Mouse (Mus musculus) midbrain, embryonic 10.5 days (tissue): ENCODE measurements around the gene Rpl35a. TPM values are rescaled to one million over a fixed set of nuclear protein-coding genes. Genes with fewer than 3 reads are reported as not detected.

Source experiments
- DNase-seq: peaks from one replicate; pipeline ENCODE4 v3.0.0-alpha.2; 2017; ENCODE audit warnings: low spot score
- H3K27ac ChIP-seq: fragments of 300-500 bp; sonication (generic); replicated peaks from 2 replicates; pipeline ENCODE4 v1.5.1; 2016; ENCODE audit warnings: mild to moderate bottlenecking
- H3K27me3 ChIP-seq: fragments of 300-500 bp; sonication (generic); 2 replicates; pipeline ENCODE4 v1.6.1; 2016; ENCODE audit warnings: low read depth, mild to moderate bottlenecking; ENCODE audit not compliant: poor library complexity, severe bottlenecking
- H3K36me3 ChIP-seq: fragments of 300-500 bp; sonication (generic); 2 replicates; pipeline ENCODE4 v1.6.1; 2016; ENCODE audit warnings: mild to moderate bottlenecking, moderate library complexity
- H3K4me1 ChIP-seq: fragments of 300-500 bp; sonication (generic); 2 replicates; pipeline ENCODE4 v1.6.1; 2016
- H3K4me3 ChIP-seq: fragments of 300-500 bp; sonication (generic); 2 replicates; pipeline ENCODE4 v1.5.1; 2016; ENCODE audit warnings: mild to moderate bottlenecking, moderate library complexity
- H3K9me3 ChIP-seq: fragments of 300-500 bp; sonication (generic); replicated peaks from 2 replicates; pipeline ENCODE4 v1.6.1; 2016; ENCODE audit warnings: mild to moderate bottlenecking
- WGBS: fragments of 180-500 bp; shearing (Covaris S2); methylation state at CpG from one replicate; pipeline ENCODE4 v1.1.7; 2016; 5-methylcytosine and 5-hydroxymethylcytosine counted together
- polyA plus RNA-seq: library from polyadenylated mRNA; unstranded; fragments of >200 nt; fragmentation: Nextera tagmentation; extraction: Ambion mirVana; gene quantifications from 2 replicates; pipeline ENCODE4 v1.2.1, GENCODE M21; 2016

Gene Rpl35a
- 787 and 975 TPM in 2 replicates for polyA plus RNA-seq

DNA sequence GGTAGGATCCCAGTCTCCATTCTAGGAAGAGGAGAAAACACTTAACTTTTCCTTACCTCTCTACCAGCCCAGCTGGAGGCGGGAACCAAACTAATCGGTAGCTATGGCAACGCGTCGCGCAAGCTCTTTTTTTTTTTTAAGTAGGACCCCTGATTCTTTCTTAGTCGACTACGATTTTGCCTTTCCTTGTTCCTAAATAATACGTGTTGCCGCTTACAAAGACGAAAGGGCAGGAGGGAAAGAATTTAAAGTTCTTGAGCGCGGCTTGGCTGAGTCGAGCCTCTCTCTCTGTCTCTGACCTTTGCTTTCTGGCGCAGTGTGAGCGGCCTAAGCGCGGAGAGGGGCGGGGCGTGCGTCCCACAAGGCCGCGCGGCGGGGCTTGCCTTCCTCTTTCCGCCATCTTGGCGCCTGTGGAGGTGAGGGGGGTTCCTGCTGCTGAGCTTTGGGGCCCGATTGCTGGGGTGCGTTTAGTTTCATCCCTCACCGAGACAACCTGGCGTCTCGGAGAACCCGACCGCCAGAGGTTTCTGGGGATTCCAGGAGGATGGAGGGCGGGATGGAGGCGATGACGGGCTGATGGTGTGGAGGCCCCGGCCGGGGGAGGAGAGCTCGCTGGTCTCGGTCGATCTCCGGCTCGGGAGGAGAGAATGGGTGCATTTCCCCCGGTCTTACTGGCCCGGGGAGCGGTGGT is at the start of gene Rpl35a, which contains the start of gene Iqcg:
TSS of gene Rpl35a (plus strand) at position 359 of the 691 bp plus-strand sequence.
TSS of gene Iqcg (minus strand) at position 124 of the 691 bp plus-strand sequence.
- under 1% methylated on average over 47 of the region's 47 CpGs for WGBS

DNA sequence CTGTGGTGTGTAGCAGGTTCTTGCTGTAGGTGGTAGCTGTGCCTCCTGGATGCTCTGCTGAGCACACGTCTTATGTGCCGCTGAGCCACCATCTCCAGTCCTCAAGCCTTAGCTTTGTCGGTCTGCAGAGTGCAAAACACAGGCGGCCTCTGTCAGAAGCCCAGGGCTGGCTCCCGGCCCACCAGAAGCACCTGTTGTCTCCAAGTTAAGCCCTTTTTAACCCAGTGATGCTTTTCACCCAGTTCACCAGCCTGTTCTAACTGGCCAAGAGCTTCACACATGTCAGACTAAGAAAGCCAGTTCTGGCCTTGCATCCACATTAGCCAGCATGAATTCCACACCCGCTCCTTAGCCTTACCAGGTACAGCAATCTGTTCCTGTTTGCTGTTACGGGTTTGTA is 49.4 kb upstream of the Rpl35a start:
- DNase-seq: no peak
- Histone ChIP-seq H3K27ac (no peak overlapping the region), H3K9me3 (no peaks in the 10 kb centered on the region), H3K4me1 (no peaks in the 10 kb centered on the region), H3K4me3 (no peak overlapping the region), H3K27me3 (no peaks in the 10 kb centered on the region), H3K36me3 (peaks cover 91% of the 10 kb centered on the region)
- 94% methylated on average over 7 of the region's 7 CpGs for WGBS

More for the DNA sequence above, at the start of gene Rpl35a, which contains the start of gene Iqcg:
- Histone ChIP-seq H3K27me3 (no peaks in the 10 kb centered on the region), H3K27ac (peak within 1 kb of the TSS; percentile 97), H3K4me3 (peak within 1 kb of the TSS; percentile 90), H3K36me3 (peaks cover 36% of the 10 kb centered on the region), H3K9me3 (no peaks in the 10 kb centered on the region), H3K4me1 (peaks cover 24% of the 10 kb centered on the region)
- peak; percentile 90 for DNase-seq

DNA sequence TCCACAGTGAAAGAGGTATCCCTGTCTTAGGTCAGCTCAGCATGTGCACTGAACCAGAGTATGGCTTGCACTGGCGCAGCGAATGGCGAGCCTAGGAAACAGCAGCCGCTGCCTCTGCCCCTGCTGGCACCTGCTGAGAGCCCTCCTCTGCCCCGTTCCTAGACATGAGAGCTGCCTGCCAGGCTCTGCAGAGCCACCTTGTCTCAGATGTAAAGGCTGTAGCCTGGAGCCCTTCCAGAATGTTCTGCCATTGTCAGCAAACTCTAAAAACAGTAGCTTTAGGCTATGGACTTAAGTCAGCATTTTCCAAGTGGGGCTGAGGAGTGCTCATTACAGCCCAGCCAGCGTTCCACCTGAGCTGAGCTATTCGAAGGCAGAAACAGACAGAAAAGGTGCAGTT is 48.8 kb upstream of the Rpl35a start:
- 84% methylated on average over 7 of the region's 7 CpGs for WGBS
- no peak for DNase-seq
- H3K27ac ChIP-seq: no peak overlapping the region
- H3K9me3 ChIP-seq: no peaks in the 10 kb centered on the region
- no peaks in the 10 kb centered on the region for H3K4me1 ChIP-seq
- H3K4me3 ChIP-seq: no peak overlapping the region
- H3K36me3 ChIP-seq: peaks cover 93% of the 10 kb centered on the region
- no peaks in the 10 kb centered on the region for H3K27me3 ChIP-seq

DNA sequence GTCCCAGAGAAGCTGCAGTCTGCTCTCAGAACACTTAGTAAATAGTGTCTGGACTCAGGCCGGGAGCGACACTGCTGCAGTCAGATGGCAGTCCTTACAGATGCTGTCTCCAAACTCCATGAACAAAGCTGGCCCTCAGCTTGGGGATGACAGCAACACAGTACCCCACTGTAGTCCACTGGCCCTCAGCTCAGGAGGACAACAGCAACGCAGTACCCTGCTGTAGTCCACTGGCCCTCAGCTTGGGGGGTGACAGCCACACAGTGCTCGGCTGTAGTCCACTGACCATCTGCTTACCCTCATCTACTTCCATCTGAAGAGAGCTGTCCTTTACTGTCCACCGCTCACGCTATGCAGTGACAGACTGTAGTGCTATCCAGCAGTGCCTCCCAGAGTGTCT is 46.1 kb upstream of the Rpl35a start:
- H3K4me3 ChIP-seq: no peak overlapping the region
- no peaks in the 10 kb centered on the region for H3K4me1 ChIP-seq
- peaks cover 97% of the 10 kb centered on the region for H3K36me3 ChIP-seq
- DNase-seq: no peak
- WGBS: 94% methylated on average over 6 of the region's 6 CpGs
- no peaks in the 10 kb centered on the region for H3K9me3 ChIP-seq
- H3K27me3 ChIP-seq: no peaks in the 10 kb centered on the region
- H3K27ac ChIP-seq: no peak overlapping the region

DNA sequence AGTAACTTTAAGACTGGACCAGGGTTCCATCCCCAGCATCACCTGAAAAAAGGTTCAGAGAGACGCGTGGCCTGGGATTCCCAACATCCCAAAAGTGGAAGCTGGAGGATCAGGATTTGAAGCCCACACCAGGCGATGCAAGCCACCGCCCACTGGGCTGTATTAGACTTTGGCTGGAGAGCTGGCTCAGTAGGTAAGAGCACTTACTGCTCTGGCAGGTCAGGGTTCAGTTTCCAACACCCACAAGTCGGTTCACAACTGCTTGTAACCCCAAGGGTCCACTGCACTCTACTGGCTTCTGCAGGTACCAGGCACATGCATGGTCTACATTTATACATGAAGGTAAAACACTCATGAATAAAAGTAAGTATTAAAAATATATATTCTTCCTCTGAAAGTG is 42.5 kb upstream of the Rpl35a start:
- Histone ChIP-seq H3K27me3 (no peaks in the 10 kb centered on the region), H3K4me1 (no peaks in the 10 kb centered on the region), H3K27ac (no peak overlapping the region), H3K4me3 (no peak overlapping the region), H3K9me3 (no peaks in the 10 kb centered on the region), H3K36me3 (peaks cover 69% of the 10 kb centered on the region)
- WGBS: 93% methylated on average over 5 of the region's 5 CpGs
- no peak for DNase-seq

DNA sequence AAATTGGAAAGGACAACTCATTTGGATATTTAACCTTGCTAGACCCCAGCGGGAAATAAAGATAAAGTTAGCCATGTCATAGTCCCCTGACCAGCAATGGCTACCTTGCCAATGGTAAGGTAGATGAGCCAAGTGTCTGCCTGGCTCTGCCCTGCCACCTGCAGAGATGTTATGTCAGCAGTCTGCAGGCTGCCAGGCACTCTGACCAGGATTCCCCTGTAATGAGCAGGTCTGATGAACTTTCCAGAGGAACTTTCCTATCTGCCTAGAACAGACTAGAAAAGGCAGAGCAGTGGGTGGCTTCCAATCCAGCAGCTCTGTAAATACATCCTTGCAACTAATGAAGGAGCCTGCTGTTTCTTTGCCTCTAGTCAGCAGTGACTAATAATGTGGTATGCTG is 41.3 kb upstream of the Rpl35a start:
- H3K27ac ChIP-seq: no peak overlapping the region
- H3K27me3 ChIP-seq: no peaks in the 10 kb centered on the region
- peaks cover 58% of the 10 kb centered on the region for H3K36me3 ChIP-seq
- no peak for DNase-seq
- no peak overlapping the region for H3K4me3 ChIP-seq
- H3K9me3 ChIP-seq: no peaks in the 10 kb centered on the region
- 91% methylated on average over 1 of the region's 1 CpGs for WGBS
- 0 out of 2 replicates have a peak, but pooled peaks cover 3% of the 10 kb centered on the region for H3K4me1 ChIP-seq

DNA sequence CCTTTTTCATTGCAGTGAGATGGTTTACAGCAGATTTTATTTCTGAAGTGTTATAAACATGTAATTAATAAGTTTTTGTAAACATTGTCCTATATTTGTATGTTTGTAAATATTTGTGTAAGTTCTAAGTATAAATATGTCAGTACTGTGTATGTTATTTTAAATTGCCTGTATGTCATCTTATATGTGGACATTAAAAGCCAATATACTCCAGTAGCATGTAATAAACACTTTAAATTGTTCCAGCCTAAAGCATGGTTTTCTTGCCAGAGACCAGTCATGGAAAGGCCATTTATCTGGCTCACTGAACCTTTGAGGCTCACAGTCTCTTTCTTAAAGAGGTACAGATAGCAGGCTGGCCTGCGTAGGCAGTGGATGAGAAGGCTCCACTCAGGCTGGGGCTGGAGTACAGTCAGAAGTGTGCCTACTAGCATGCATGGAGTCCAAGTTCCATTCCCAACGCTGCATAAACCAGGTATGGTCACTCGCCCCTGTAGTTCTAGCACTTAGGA is 40.8 kb upstream of the Rpl35a start:
- H3K36me3 ChIP-seq: peaks cover 53% of the 10 kb centered on the region
- H3K9me3 ChIP-seq: no peaks in the 10 kb centered on the region
- H3K4me1 ChIP-seq: 0 out of 2 replicates have a peak, but pooled peaks cover 3% of the 10 kb centered on the region
- 97% methylated on average over 3 of the region's 3 CpGs for WGBS
- no peak overlapping the region for H3K4me3 ChIP-seq
- no peaks in the 10 kb centered on the region for H3K27me3 ChIP-seq
- no peak for DNase-seq
- no peak overlapping the region for H3K27ac ChIP-seq

DNA sequence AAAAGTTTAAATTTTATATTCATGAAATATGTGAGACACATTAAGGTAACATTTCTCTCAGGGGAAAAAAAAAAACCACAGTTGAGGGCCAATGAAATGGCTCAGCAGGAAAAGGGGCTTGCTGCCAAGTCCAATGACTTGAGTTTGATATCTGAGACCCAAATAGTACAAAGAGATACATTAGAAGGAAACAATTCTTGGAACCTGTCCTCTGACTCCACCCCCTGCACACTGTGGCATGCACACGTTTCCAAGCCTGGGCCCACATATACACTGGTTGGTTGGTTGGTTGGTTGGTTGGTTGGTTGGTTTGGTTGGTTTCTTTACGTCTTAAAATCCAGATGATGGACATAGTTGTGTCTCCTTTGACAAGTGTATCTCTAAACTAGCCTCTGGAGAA is 40.3 kb upstream of the Rpl35a start:
- Histone ChIP-seq H3K4me1 (0 out of 2 replicates have a peak, but pooled peaks cover 3% of the 10 kb centered on the region), H3K27me3 (no peaks in the 10 kb centered on the region), H3K9me3 (no peaks in the 10 kb centered on the region), H3K27ac (no peak overlapping the region), H3K4me3 (no peak overlapping the region), H3K36me3 (peaks cover 48% of the 10 kb centered on the region)
- WGBS: 96% methylated on average over 2 of the region's 2 CpGs
- no peak for DNase-seq

DNA sequence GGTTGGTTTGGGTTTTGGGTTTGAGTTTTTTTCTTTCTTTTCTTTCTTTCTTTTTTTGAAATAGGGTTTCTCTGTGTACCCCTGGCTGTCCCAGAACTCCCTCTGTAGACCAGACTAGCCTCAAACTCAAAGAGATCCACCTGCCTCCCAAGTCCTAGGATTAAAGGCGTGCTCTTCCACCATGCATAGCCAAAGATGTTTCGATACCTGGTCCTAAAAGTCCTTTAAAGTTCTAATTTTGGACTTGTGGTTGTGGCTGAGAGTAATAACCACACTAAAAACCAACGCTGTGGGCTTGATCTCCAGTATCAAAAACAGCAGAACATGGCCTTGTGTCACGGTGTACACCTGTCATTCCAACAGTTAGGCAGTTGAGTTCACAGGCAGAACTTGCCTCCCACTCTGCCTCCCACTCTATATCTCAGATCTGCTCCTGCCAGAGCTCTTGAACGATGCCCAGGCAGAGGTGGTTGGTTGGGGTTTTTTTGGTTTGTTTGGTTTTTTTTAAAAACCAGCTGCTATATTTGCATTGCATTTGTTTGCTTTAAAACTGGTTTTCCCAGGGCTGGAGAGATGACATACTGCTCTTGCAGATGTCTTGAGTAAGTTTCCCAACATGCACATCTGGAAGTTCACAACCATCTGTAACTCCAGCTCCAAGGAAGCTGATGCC is 38.4 kb upstream of the Rpl35a start:
- Histone ChIP-seq H3K4me3 (no peak overlapping the region), H3K27me3 (no peaks in the 10 kb centered on the region), H3K4me1 (0 out of 2 replicates have a peak, but pooled peaks cover 3% of the 10 kb centered on the region), H3K27ac (no peak overlapping the region), H3K36me3 (peaks cover 32% of the 10 kb centered on the region), H3K9me3 (no peaks in the 10 kb centered on the region)
- WGBS: 93% methylated on average over 5 of the region's 5 CpGs
- DNase-seq: no peak

DNA sequence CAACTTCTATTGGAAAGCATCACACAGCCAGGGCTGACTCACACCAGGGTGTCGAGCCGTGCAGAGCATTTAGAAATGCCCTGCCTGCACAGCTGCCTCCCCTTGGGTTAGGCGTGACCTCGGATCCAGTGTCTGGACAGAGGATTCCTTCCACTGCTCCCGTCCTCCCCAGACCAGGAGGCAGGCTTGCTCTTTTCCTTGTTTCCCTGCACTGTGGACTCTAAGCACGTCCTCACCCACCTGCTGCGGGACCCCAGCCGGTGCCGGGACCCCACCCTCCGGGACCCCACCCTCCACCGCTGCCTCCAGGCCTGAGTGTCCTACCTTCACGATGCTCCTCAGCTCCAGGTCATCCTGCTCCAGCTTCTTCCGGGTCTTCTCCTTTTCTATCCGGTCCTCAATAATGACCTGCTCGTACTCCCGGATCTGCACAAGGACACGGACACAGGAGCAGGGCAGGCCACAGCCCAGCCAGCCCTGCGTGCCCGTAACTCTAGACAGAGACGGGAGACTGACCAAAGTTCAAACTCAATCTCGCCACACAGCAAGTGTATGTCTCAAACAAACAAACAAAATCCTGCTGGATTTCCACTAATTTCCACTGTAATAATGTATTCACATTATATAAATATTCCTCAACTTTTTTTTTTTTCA is 37.0 kb upstream of the Rpl35a start:
- WGBS: 77% methylated on average over 21 of the region's 21 CpGs
- H3K9me3 ChIP-seq: no peaks in the 10 kb centered on the region
- 0 out of 2 replicates have a peak, but pooled peaks cover 3% of the 10 kb centered on the region for H3K4me1 ChIP-seq
- DNase-seq: no peak
- no peak overlapping the region for H3K4me3 ChIP-seq
- no peak overlapping the region; the same call in 1 of the 2 replicates for H3K27ac ChIP-seq
- H3K27me3 ChIP-seq: no peaks in the 10 kb centered on the region
- H3K36me3 ChIP-seq: peaks cover 18% of the 10 kb centered on the region

DNA sequence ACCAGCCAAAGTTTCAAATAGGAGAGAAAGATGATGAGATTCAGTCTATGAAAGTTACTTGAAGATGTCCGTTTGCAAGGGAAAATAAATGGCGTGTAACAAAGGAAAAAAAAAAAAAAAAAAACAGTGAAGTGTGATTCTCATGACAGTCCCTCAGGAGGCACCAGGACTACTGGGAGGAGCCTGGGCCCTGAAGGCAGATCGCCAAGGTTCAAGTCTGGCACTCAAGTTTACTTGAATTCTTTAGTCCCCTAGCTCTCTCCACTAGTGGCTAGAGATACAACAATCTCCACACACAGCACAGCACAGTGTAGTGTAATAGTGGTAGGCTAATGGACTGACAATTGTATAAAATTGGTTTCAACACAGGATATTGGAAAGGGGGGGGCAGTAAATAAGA is 34.9 kb upstream of the Rpl35a start:
- WGBS: 82% methylated on average over 3 of the region's 3 CpGs
- no peak for DNase-seq
- H3K27me3 ChIP-seq: no peaks in the 10 kb centered on the region

DNA sequence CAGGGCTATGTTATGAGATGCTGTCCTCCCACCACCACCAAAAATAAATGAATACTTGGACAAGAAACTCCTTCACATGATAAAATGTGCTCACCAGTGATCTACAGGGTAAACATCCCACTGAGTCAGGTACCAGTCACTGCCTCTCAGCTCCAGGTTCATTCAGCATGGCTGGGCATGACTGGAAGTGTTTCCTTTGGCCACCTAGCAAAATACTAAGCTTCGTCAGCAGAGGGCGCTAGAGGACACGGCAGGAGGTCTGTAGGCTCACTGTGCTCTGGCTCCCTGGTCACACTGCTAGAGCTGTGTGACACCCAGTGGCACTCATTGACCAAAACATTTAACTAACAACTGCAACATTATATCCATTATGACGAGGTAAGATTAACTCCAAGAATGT is 32.5 kb upstream of the Rpl35a start:
- H3K27me3 ChIP-seq: no peaks in the 10 kb centered on the region
- peak; percentile 78 for DNase-seq
- no peak overlapping the region for H3K27ac ChIP-seq
- 0 out of 2 replicates have a peak, but pooled peaks cover 3% of the 10 kb centered on the region for H3K4me1 ChIP-seq
- no peaks in the 10 kb centered on the region for H3K9me3 ChIP-seq
- no peak overlapping the region for H3K4me3 ChIP-seq
- WGBS: 7% methylated on average over 4 of the region's 4 CpGs
- H3K36me3 ChIP-seq: no peaks in the 10 kb centered on the region; the same call in 1 of the 2 replicates

More for the DNA sequence above, 34.9 kb upstream of the Rpl35a start:
- 0 out of 2 replicates have a peak, but pooled peaks cover 3% of the 10 kb centered on the region for H3K4me1 ChIP-seq
- no peak overlapping the region for H3K27ac ChIP-seq
- peaks cover 4% of the 10 kb centered on the region for H3K36me3 ChIP-seq
- H3K9me3 ChIP-seq: no peaks in the 10 kb centered on the region
- no peak overlapping the region for H3K4me3 ChIP-seq
